Mouse (Mus musculus) lung, postnatal 36 days (tissue): ENCODE measurements around the gene Nek5.
A peak's percentile ranks its signal among the peaks of the same experiment; 100 is the strongest.

ENCODE experiments used
- DNase-seq: peaks from one replicate; pipeline ENCODE4 v3.0.0; 2022; ENCODE audit warnings: mixed read lengths

Nek5 gene

DNA sequence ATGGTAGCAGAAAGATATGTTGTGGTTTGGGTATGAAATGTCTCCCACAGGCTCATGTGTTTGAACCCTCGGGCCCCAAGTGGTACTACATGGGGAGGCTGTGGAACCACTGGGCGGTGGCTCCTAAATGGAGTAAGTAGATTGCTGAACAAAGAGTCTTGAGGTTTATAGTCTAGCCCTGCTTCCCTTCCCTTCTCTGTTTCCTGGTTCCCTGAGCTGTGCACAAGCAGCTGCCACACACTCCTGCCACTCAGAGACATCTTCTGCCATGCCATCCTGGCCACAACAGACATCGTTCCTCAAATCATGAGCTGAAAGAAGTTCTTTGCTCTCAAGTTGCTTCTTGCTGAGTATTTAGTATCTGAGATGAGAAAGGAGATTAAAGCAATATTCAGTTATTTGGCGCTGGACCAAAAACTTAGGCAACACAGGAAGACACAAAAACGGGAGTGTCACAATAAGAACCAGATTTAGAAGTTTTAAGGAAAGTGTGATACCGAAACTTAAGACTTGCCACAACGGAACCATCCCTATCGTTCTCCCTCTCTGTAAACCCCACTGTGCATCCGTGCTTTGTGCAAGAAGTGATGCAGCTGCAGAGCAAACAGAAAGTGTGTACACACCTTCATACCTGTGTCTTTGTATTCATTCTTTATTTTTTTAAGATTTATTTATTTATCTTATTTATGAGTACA is 45.4 kb downstream of the Nek5 start:
- no peak for DNase-seq

DNA sequence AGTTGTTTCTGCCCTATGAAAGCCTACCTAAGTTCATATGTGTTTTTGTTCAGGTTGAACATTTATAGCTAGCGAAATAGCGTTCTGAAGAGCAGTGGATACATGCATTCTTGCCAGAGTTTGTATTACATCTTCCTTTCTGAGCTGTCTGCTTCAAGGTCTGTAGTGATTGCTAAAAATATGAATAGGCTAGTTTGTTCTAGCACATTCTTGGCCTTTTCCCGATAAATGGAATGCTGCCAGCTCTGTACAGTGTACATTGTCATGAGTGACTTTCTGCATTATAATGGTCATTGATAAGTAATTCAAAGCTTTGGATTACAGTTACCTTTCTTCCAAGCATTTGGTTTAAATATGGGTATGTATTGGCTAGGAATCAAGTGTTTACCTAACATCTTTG is 63.7 kb downstream of the Nek5 start:
- no peak for DNase-seq

DNA sequence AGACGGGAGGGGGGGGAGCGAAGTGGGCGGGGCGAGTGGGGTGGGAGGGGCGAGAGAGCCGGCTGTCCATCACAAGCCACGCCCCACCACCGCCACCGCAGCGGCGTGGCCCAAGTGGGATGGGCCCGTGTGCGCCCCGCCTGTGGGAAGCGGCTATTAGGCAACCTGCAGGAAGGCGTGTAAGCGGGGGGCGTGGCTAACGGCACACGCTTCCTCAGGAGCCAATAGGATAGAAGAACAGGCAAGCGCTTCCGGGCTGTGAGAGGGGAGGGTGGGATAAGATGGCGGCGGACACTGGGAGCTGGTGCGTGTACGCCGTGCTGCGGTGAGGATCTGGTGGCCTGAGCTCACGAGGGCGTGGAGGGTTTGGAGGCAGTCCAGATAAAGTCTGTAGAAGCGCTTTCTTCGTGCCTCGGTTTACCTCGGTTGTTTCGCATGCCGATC is 64.4 kb downstream of the Nek5 start, which contains the start of gene Alg11:
Gene Alg11, plus strand, starts transcription at position 276 of the 444 bp plus-strand sequence.
- DNase-seq = peak; percentile 98

DNA sequence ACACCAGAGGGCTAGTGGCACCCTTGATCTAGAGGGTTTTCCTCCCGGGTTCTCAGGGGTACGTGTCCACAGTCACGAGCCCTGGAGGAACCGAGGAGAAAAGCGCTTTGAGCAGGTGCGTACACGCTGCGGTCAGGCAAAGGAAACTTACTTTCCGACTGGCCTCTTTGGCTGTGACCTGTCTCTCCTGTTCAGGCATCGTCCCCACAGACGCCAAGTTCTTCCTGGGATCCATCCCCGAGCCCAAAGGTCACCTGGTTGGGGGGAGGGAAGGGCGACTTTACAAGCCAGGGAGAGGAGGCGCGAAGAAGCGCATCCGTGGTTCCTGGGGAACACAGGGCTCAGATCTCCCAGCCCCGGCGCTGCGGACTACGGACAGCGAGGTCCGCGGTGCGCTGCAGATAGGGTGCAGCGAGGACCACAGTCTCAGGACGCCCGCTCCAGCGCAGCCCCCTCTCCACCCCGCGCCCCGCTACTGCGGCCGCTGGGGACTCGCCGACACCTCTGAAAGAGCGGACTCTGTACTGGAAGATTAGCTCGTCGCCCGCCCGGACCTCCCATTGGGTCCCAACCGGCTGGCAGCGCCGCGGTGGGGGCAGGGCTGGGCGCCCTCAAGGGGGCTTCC is 64.9 kb downstream of the Nek5 start, which contains the start of gene Atp7b:
Gene Atp7b, minus strand, starts transcription at position 485 of the 625 bp plus-strand sequence.
- DNase-seq = peak; percentile 30

DNA sequence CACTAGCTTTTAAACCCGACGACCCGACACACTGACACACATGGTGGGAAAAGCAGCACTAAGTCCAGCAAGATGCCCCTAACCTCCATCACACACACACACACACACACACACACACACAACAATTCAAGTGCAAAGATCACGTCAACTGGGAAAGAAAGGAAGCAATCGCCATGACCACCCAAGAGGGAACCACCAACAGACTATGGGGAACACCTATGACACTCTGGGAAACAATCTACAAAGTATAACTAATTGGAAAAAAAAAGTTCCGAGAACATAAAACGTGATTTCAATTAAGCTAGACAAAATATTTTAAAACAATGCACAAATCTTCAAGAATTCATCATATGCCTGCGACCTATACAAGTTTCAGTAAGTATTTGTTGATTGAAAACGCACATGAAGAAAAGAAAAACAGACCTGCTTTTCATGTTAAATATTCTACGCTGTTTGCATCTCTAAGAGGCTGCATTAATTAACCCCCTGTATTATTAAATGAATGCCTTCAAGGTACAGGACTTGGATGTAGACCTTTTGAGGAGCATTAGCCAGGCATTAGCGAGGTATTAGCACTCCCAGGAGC is 65.6 kb downstream of the Nek5 start:
- DNase-seq = no peak

DNA sequence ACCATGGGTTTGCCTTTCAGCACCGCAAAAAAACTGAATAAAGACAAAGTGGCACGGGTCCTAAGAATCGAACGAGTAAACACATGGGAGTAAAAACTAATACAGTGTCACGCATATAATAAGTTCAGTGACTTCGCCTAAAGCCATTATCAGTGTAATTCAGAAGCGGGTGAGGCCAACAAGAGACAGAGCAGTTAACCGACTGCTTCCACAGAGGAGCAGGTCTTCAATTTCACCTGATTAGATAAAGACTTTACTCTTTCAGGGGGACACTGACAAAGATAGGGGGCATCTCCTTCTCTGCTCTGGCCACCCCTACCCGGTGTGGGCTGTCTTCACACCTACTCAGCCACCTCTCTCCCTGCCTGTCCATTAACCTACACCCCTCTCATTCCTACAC is 66.5 kb downstream of the Nek5 start:
- no peak for DNase-seq

DNA sequence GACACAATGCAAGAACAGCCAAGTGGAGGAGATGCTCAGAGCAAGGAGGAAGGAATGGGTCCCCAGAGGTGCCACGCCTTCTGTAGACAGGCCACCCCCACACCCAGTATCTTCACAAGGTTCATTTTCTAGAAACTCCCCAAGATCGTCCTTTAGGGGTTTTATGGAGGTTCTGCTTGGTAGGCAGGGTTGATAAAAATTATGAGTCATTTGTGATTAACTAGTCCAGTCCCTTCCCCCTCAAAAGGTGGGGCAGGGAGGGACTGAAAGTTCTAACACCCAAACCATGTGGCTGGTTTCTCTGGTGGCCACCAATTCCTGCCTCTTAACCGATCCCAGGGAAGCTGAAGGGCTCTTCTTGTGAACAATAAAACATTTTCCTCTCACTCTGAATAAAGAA is 68.0 kb downstream of the Nek5 start:
- DNase-seq = no peak

DNA sequence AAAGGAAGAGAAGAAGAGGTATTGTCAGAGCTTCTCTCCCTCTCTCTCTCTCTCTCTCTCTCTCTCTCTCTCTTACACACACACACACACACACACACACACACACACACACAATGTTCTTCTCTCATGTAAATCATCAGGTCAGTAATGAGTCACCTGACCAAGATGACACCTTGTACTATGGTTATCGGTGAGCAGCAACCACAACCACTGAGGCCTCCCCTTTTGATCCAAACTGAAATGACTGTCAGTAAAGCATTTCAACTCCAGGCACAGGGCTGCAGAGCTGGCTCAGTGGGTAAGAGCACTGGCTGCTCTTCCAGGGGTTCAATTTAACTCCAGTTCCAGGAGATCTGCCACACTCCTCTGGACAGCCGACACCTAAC is 69.4 kb downstream of the Nek5 start:
- DNase-seq = no peak

DNA sequence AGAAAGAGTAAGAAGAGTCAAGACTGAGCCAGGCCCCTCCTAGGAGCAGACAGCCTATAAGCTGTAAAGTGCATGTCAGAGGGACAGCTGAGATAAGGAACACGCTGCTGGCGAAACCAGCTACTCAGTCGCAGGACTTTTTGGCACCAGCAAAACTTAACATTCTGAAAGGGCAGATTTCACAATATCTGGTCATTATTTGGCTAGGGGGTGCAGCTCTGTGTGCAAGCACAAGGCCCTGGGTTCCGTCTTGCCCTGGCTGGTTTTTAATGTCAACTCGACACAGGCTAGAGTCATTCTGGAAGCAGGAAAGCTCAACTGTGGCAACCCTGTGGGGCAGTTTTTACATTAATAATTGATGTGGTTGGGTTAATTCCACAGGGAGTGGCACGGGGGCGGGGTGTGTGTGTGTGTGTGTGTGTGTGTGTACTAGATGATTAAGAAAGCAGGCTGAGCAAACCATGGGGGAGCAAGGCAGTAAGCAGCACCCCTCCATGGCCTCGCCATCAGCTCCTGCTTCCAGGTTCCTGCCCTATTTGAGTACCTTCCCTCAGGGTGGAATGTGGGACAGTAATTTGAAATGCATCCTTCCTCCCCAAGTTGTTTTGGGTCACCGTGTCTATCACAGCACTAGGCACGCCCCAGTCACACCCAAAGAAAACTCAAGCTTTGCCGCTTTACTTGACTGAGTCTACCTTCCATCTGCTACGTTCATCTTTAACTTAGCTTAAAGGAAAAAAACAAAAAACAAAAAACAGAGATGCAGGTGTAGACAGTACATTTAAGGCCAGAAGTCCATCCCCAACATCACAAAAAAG is 70.0 kb downstream of the Nek5 start:
- peak; percentile 51 for DNase-seq

DNA sequence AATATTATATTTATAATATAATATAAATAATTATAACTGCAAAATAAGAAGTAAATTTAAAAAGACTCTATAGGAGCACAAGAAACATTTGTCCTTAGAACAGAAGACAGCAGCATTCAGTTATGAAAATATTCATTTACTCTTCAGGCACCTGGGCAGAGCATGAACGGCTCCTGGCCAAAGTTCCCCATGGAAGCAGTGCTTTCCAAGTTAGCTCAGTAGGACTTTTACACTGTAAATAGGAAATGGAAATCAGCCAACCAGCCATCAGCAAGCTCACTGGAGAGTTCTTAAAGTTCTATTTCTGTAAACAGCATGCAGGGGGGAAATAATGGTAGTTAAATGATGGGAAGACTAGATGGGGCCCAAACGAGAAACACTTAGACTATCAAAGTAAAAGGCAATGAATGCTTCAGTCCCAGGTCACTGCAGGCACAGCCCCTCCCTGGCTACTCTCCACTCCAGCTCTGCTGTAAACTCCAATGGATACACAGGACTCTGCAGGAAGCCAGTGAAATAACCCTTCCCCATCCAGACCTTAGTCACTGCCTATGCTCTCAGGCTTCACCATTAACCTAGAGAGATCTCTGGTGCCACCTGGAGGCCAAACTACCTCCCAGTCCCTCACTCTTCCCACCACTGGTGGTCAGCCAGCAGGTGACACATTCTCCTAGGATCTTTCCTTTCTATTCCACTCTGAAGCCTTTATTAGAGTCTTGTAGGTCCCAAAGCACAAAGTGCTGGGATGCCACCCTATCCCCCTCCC is 77.0 kb downstream of the Nek5 start:
- peak; percentile 83 for DNase-seq

DNA sequence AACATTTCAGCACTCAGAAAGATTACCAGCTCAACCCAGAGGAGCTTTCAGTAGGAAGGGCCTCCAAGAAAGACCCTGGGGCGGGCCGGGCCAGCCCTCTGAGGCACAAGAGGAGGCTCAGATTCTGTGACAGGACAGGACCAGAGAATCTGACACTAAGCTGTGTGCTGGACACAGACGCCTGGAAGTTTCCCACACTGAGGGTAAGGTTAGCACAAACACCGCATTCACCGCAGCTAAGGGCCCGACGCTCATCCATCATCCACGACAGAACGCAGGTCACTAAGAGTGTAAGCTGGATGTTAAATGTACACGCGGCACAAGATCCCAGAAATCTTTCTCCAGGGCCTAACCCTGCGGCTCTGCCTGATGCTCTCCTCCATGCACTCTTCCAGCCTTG is 81.1 kb downstream of the Nek5 start:
- no peak for DNase-seq

DNA sequence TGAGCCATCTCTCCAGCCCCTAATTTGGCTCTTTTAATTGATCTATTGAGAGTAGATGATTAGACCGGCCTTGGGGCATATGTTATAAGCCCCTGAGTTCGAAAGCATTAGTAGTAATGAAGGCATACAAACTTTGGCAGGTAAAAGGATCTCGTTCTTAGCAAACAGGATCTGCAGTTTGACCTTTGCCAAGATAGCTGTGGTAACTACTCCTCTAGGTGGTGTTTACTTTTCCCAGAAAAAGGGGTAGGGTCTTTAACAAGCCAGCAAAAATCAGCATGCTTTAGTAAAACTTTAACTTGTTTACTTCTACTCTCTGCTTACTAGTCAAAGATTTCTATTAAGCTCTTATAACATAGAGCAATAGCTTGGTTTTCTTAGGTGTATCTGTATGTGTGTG is 82.3 kb downstream of the Nek5 start:
- no peak for DNase-seq

DNA sequence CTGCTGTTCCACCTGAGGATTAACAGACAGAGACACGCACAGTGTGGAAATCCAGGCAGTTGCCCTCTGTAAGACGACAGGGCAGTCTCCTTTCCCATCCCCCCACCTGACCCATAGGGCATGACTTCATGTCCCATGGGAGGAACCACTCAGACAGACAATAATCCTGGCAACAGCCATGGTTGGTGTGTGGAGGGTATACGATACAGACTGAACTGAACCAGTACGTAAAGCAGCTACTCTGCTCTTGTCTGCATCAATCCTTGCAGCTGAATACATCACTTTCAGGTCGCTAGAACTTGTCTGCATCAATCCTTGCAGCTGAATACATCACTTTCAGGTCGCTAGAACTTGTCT is 84.7 kb downstream of the Nek5 start:
- DNase-seq = no peak

DNA sequence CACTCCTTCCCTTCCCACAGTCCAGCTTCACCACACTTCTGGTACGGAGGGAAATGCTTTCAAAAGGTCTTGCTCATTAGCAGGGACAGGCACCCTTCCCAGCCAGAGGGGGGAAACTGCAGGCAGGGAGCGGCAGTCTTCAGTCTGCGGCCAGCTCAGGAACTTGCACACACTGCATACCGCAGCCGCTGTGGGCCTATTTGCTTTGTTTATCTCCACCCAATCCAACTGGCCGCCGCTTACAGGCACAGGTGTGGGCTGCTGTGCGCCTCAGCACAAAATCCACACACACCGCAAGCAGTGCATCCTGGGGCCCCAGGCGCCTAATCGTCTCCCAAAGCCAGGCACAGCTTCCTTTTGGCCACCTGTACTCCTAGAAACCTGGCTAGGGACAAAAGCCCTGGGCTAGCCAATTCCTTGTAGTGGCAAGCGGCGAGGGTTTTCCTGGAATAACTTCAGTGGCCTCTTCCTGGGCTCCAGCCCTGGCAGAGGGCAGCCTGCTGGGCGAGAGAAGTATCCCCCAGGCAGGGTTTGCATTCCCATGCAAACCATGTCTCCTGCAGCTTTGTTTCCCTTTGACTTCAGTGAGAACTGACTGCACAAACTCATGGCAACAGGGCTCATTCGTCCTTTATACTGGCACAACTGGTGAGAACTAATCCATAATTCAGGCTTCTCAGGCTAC is 85.2 kb downstream of the Nek5 start:
- peak; percentile 74 for DNase-seq

DNA sequence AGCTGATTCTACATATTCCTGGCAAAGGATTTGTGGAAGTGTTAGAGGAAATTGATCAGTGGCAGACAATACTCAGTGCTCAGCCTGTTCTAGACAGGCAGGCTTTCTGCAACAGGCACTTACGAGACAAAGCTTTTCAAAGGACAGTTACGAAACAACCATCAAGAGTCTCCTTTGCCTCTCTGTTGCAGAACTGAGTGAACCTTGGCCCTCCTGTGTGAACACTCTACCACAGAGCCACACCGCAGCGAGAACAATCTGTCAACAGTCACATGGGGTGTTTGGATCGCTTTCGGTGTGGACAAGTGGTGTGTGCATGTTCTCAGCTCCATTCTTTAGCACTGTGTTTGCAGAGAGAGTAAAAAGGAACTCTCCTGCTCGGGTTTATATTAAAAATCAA is 87.8 kb downstream of the Nek5 start:
- DNase-seq = peak; percentile 86

DNA sequence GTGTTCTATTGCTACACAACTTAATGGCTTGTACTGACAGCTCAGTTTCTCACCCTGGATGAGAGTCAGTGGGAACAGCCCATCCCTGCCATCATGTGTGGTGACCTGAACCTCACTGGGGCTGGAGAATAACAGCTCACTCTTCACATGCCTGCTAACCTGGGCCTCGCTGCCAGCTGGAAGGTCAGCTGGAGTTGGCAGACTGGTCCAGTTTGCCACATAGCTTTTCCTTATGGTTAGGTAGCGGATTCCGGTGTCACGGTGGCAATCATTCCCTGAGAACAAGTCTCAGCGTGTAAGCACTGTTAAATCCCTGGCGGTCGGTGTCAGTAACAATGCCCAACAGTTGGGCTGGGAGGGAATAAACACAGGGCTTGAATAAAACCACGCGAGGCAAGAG is 88.7 kb downstream of the Nek5 start:
- no peak for DNase-seq

DNA sequence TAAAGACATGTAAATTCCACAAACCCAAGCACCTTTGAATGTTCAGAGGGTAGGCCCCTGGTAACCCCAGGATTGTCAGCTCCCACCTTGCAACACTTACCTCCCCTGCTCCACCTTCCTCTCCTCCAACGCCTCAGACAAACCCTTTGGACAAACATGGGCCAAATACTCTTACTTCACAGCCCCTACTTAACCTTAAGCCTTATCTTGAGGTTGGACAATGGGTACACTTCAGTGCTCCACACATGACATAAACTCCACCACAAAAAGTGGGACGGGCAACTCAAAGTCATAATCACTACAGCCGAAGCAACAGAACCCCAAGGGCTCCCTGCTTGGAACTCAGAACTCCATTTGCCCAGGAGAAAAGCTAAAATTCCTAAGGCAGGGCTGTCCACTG is 93.9 kb downstream of the Nek5 start:
- peak; percentile 74 for DNase-seq

DNA sequence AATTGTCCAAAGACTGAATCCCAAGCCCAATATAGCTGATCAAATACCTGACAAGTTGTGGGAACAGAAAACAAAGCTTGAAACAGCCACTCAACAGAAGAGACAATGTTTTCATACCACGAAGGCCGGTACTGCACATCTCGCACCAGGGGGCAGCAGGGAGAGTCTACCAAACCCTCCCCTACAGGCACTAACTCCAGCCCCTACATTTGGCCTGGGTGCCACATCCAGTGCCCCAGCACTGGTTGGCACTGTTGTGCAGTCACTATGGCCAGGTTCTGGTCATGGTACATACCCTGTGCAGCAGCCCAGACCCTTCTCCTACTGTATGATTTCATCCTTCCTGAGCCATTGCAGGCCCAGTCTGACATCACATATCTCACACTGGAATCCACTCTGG is 95.9 kb downstream of the Nek5 start:
- DNase-seq = no peak

DNA sequence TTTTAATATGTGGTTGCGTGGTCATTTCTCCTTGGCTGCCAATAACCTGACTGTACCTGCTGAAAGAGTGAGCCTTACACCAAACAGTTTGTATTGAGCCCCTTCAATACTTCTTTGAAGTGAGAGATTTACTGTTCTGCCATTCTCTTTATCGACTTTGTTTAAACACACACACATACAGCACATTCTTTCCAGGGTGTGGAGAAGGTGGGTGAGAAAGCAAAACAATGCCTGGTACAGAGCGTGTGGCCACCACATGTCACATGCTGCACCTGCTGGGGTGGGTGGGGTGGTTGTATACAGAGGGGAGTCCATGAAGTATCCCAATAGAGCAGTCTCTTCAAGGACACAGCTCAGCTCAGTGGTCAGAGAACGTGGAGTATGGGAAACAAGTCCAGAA is 99.6 kb downstream of the Nek5 start:
- peak; percentile 53 for DNase-seq
